Mouse (Mus musculus) adrenal gland, adult 18-20 months (tissue): ENCODE measurements around the gene Galk2. TPM values are rescaled to one million over a fixed set of nuclear protein-coding genes. Genes with fewer than 3 reads are reported as not detected.

Experiments
- DNase-seq, 2 experiments: peaks; one replicate each; pipeline ENCODE4 v3.0.0; 2021 to 2022; ENCODE audit warnings: low spot score in 2 of 2
- total RNA-seq, 2 experiments: library from RNA; stranded (reverse); gene quantifications; 1 replicate in 1 of 2; 2 replicates in 1 of 2; pipeline ENCODE4 v1.2.3; 2021

The Galk2 gene
- total RNA-seq, 2 experiments from 2014 or later: 52.2 to 68.0 TPM

GRCm38 (mm10) chr2:125938993-125939642, 80.2 kb downstream of the Galk2 start:
- DNase-seq: no peak

- peak in 1 of 2 experiments; percentile 27 for DNase-seq
Measured at GRCm38 (mm10) chr2:125941111-125941785, 82.3 kb downstream of the Galk2 start.

DNA sequence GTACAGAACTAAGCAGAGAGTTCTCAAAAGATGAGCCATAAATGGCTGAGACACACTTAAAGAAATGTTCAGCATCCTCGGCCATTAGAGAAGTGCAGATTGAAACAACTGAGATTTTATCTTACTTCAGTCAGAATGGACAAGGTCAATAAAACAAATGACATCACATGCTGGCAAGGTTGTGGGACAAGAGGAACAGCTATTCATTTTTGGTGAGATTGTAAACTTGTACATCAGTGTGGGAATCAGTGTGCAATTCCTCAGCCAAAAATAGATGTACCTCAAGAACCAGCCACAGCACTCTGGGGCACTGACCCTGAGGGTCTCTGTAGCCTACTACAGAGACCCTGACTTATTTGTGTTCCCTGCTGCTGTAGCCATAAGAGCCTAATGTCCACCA, 84.4 kb downstream of the Galk2 start:
- DNase-seq: no peak

DNA sequence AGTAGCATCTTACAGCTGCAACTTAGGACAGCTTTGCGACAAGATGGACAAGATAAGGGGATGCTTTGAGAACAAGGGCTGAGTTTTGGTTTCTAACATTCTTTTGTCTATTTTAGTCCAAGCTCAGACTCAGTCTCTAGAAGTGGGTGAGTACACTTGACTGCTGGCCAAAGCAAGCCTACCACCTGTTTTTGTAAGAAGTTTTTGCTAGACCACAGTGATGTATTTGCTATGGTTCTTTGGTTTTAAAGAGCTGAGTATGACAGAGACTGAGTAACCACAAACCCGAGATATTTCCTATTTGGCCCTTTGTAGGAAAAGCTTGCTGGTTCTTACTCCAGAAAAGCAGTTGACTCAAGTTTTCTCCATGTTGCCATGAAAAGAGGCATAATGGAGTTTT, 89.3 kb downstream of the Galk2 start:
- DNase-seq: no peak

DNA sequence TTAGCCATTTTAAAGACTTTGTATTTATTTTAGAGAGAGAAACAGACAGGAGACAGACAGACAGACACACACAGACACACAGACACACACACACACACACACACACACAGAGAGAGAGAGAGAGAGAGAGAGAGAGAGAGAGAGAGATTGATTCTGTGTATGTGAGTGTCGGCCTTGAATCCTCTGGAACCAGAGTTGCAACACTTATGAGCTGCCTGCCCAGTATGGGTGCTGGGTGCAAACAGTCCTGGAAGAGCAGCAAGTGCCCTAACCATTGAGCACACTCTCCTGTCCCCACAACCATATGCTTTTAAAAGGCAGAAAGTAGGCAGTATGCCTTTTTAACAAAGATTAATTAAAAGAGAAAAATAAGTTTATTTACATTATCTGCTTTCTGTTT, 109.9 kb downstream of the Galk2 start:
- no peak for DNase-seq

- DNase-seq: no peak
Measured at GRCm38 (mm10) chr2:125973207-125973606, 114.3 kb downstream of the Galk2 start.

- DNase-seq: no peak
Measured at GRCm38 (mm10) chr2:125975206-125975605, 116.3 kb downstream of the Galk2 start.

DNA sequence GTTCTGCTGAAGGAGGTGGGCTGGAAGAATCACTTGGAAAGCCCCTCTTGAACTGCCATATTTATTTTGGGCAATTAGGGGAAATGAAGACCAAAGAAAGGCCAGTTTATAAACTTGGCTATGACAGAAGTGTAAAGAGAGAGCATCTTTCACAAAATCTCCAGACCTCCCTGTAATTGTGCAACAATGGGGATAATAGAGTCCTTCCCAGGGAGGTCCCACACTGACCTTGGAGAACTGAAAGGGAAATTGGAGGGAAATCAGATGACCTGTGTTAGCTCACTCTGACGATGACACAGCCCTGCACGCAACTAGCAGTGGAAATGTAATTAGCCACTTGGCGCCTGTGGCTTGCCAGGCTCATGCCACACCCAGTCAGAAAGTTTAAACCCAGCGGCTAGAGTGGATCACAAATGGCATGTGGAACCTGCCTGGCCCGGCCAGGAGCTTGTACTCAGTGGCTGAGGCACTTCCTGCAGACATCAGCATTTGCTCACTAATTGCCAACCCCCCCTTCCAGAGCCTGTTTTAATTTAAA, 117.0 kb downstream of the Galk2 start:
- DNase-seq: no peak

DNA sequence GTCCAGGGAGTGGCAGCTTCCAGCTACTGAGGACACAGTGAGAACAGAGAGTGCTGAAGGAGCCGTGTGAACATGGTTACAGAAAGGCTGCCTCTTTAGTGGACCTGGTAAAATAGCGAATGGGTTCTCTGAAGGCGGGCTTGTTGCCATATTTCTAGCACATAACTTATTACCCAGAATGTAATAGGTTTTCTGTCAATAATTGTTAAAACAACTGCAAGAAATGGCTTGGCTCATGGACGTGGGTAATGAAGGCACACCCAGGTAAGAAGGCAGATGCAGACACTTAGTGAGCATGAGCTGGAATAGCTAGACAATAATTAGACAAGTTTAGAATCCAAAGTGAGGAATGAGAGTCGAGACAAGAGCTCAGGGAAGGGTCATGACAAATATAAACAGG, 143.4 kb downstream of the Galk2 start:
- no peak for DNase-seq

DNA sequence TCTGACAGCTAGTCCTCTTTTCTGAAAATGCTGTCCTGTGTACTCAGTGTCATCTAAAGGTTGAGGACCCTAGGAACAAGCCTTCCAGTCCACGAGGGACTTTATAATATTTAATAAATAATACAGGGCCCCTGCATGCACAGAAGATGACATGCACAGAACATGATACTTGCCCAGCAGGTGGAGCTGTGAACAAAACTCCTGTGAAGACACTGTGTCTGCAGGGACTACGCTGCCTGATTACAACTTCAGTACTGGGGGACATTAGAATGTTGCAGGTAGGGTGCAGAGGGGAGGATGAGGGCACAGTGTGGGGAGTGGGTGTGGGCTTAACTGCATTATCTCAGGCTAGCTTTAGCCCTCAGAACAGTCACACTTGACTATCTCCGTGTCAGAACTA, 147.2 kb downstream of the Galk2 start:
- DNase-seq: peak; percentile 53 to 60

DNA sequence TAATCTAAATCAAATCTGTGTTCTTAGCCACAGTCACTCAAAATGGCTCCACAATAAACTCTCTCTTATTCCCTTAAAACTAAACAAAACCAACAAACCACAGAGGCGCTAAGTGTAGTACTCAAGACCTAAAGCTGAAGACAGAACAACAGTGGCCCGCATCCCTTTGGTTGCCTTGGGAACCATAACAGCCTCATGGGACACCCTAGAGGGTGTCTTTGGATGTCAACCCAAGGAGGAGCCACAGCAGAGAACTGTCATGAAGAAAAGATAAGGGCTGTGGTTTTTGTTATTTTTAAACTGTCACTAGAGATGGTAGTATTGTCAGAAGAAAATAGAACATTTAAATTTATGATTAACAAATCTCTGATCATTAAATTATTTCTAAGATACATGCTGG, 147.8 kb downstream of the Galk2 start:
- DNase-seq: no peak

GRCm38 (mm10) chr2:126014989-126015710, 156.2 kb downstream of the Galk2 start:
- no peak for DNase-seq

DNA sequence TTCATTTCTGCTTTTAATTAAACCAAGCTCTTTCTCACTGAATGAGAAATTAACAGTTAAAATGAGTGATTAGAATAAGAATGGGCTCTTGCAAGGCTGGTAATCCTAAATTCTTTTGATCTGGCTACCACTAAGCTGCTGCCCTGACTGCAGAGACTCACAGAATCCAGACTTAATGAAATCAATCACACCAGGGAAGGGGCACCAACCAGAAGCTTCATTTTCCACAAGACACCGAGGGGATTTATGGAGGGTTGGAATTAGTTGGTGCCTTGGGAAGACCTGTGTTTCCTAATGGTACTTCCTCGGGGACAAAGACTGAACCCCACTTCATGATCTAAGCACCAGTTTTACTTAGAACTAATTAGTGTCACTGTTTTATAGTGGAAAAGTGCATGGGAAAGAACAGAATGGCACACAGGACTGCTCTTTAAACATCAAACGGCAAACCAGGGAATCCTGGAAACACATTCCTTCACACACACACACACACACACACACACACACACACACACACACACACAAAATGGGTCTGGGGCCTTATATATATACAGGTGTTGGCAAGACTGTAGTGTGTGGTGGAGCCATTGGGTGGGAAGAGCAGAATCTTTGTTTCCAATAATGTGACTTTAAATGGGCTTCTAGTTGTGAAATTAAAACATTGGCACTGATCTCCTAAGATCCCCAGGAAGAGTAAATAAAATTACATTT, 157.0 kb downstream of the Galk2 start:
- DNase-seq: no peak

DNA sequence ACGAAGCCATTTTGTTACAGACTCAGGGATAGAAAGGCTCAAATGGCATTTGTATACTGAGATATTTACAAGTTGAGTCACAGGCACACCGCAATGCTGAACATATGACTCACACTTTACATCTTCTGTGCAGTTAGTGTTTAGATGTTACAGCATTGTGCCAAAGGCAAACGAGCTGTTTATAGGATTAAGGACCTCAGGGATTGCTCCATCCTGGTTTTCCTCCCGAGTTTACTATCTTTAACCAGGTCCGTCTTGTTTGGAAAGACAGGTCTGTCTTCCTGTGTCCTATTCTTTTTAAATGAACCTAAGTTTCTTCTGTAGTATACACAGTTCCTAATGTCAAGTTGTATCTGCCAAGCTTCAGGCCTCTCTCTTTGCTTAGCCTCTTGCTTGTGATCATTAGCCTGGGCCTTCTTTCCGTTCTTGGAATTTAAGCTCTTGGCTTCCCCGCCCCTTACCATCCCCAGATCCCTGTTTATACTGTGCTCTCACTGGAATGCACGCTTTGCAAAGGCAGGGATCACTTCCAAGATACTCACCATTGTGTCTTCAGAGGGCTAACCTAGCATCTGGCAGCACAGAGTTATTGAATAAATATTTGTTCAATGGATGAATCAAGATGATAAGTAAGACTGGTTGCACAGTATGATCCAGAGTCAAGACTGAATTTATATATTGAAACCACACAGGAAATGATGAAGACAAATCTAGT, 172.4 kb downstream of the Galk2 start:
- DNase-seq: no peak

DNA sequence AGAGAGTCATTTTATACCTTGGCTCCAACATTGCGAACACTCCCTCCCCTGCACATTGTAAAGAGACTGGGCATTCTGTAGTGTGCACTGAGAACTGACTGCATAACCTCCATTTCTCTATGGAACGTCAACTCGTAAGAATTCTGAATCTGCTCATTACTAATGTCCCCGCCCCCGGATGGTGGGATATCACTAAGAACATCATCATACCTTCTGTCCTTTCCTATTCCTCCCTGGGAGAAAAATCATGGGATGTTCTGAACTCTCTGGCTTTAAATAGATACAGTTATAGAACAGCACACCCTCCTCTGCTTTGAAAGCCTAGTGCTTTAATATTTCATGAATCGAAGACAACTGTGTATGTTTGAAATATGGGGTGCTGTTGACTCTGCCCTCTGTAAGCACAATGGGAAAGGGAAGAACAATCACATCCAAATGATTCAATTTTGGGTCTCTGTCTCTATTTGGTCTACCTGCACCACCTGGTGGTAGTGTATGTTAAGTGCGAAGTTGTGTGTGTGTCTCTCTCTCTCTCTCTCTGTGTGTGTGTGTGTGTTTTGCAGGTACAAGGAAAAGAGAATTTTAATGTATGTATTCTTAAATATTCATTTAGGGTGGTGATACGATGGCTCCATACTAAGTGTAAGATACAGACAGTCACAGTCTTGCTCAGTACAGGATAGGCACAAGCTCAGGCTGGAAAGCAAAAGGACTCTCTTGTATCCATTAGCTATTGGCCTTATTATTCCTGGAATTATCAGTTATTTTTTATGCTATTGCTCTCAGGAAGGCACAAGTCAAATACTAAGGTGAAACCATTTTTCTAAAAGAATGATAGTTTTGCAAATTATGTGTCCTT, 174.4 kb downstream of the Galk2 start:
- peak in 1 of 2 experiments; percentile 12 for DNase-seq

Other genes starting within 250 kb of the Galk2 start
- 1 to 10 TPM; 2.7 to 2.9 TPM for gene Cep152, start 234.0 kb upstream of the Galk2 start, total RNA-seq
- gene Eid1, start 186.0 kb upstream of the Galk2 start, total RNA-seq: 100 to 1,000 TPM; 108 to 126 TPM
- 1 to 10 TPM; 2.8 to 3.0 TPM for gene Shc4, start 135.0 kb upstream of the Galk2 start, total RNA-seq
- gene Secisbp2l, start 76.2 kb upstream of the Galk2 start, total RNA-seq: 10 to 100 TPM; 49.9 to 57.2 TPM
- 100 to 1,000 TPM; 136 to 172 TPM for gene Cops2, start within 50 bp of the Galk2 start, total RNA-seq
- gene Fgf7, start 175.5 kb downstream of the Galk2 start, total RNA-seq: under 1 TPM; 0.30 to 0.54 TPM